Mouse (Mus musculus) liver, adult 2 months (tissue): Measurements from ENCODE around the gene Noxo1.

Experiments used
- CTCF ChIP-seq: fragments of 200-500 bp; IDR thresholded peaks from 2 replicates; pipeline ENCODE4 v1.5.1; 2011; ENCODE audit warnings: low read depth, low read length, control low read depth
- POLR2A ChIP-seq: fragments of 200-500 bp; IDR thresholded peaks from 2 replicates; pipeline ENCODE4 v1.6.1; 2011; ENCODE audit warnings: low read length, control low read depth; ENCODE audit not compliant: insufficient read depth; ENCODE audit errors: extremely low read depth

GRCm38 (mm10) chr17:24734513-24734912, 38.5 kb downstream of the Noxo1 start:
- no peak for TF ChIP-seq CTCF
- no peak for TF ChIP-seq POLR2A
